Mouse (Mus musculus) midbrain, embryonic 12.5 days (tissue): ENCODE results near the gene Jarid2. TPM values are rescaled to one million over a fixed set of nuclear protein-coding genes. Genes with fewer than 3 reads are reported as not detected.

Experiments used
- ATAC-seq: fragments of 200-750 bp; cut with Nextera tagmentation; 2 replicates; pipeline ENCODE4 v1.8.0; 2017; ENCODE audit warnings: low read depth, moderate TSS enrichment, moderate library complexity; ENCODE audit not compliant: low FRiP score
- H3K27ac ChIP-seq: fragments of 300-500 bp; sonication (generic); replicated peaks from 2 replicates; pipeline ENCODE4 v1.5.1; 2016; ENCODE audit warnings: mild to moderate bottlenecking
- H3K27me3 ChIP-seq: fragments of 300-500 bp; sonication (generic); 2 replicates; pipeline ENCODE4 v1.6.1; 2016; ENCODE audit warnings: mild to moderate bottlenecking
- H3K36me3 ChIP-seq: fragments of 300-500 bp; sonication (generic); 2 replicates; pipeline ENCODE4 v1.6.1; 2016
- H3K4me1 ChIP-seq: fragments of 300-500 bp; sonication (generic); 2 replicates; pipeline ENCODE4 v1.6.1; 2016
- H3K4me2 ChIP-seq: fragments of 300-500 bp; sonication (generic); replicated peaks from 2 replicates; pipeline ENCODE4 v1.6.1; 2016; ENCODE audit warnings: mild to moderate bottlenecking, moderate library complexity
- H3K4me3 ChIP-seq: fragments of 300-500 bp; sonication (generic); 2 replicates; pipeline ENCODE4 v1.5.1; 2016; ENCODE audit warnings: mild to moderate bottlenecking
- H3K9ac ChIP-seq: fragments of 300-500 bp; sonication (generic); replicated peaks from 2 replicates; pipeline ENCODE4 v1.6.1; 2016; ENCODE audit warnings: mild to moderate bottlenecking, moderate library complexity
- H3K9me3 ChIP-seq: fragments of 300-500 bp; sonication (generic); 2 replicates; pipeline ENCODE4 v1.6.1; 2016; ENCODE audit warnings: mild to moderate bottlenecking
- WGBS: fragments of 180-500 bp; shearing (Covaris S2); methylation state at CpG from one replicate; pipeline ENCODE4 v1.1.7; 2016; 5-methylcytosine and 5-hydroxymethylcytosine counted together
- polyA plus RNA-seq: library from polyadenylated mRNA; unstranded; fragments of >200 nt; fragmentation: Nextera tagmentation; extraction: Ambion mirVana; gene quantifications from 2 replicates; pipeline ENCODE4 v1.2.1, GENCODE M21; 2016

The Jarid2 gene
- polyA plus RNA-seq, result 73.7 and 75.5 TPM in 2 replicates

DNA sequence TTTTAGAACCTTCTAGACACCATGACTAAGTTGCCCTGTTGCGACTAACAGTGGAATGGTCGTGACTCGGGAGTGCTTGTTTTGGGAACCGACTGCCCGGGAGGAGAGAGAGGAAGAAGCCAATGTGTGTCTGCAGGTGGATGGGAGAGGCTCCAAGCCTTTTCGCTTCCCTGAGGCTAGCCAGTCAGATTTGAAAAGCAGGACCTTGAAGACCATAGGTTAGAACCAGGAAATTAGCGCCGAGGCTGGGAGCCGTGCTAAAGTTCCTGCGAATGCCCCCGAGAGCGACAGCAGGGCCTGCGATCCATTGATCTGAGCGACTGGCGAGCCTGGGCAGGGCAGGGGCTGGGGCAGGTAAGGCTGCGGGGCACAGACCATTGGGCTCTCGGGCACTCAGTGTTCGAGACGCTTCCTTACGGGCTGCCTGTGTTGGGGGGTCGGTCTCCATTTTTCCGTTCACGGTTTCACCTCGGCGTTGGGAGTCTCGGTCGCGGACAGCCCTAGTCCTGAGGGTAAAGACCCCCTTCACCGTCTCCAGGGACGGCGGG is at the start of gene Jarid2:
Gene Jarid2 (plus strand): TSS at position 51 of the 548 bp plus-strand sequence.
- Histone ChIP-seq H3K27ac (peak within 1 kb of the TSS; percentile 94), H3K36me3 (no peaks in the 10 kb centered on the region), H3K4me3 (peak within 1 kb of the TSS; percentile 73), H3K27me3 (no peaks in the 10 kb centered on the region), H3K9me3 (no peaks in the 10 kb centered on the region), H3K9ac (peak within 1 kb of the TSS; percentile 87), H3K4me1 (peaks cover 21% of the 10 kb centered on the region), H3K4me2 (peak within 1 kb of the TSS; percentile 97)
- no peak for ATAC-seq
- 1% methylated on average over 31 of the region's 31 CpGs for WGBS

DNA sequence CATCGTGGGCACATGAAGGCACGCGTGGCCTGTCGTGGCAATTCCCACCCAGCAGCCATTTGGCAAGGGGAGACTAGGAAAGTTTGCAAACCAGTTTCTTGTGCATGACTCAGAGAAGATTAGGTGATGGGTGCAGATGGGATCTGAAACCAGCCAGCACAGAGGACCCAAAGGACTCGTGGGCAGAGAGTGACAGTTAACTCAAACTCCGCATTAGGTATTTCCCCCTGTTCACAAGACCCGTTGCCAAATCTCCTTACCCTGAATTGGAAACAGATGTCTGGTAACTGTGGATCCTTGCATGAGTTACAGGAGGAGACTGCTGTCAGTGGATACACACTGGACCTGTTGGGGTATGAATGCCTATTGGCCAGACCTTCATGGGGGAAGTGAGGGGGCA is 48.2 kb upstream of the Jarid2 start:
- Histone ChIP-seq H3K9ac (no peak overlapping the region), H3K27ac (no peak overlapping the region), H3K4me1 (no peaks in the 10 kb centered on the region), H3K4me3 (no peak overlapping the region), H3K4me2 (no peak overlapping the region), H3K27me3 (0 out of 2 replicates have a peak, but pooled peaks cover 3% of the 10 kb centered on the region), H3K9me3 (no peaks in the 10 kb centered on the region), H3K36me3 (no peaks in the 10 kb centered on the region)
- ATAC-seq, result no peak
- WGBS, result 88% methylated on average over 7 of the region's 7 CpGs

DNA sequence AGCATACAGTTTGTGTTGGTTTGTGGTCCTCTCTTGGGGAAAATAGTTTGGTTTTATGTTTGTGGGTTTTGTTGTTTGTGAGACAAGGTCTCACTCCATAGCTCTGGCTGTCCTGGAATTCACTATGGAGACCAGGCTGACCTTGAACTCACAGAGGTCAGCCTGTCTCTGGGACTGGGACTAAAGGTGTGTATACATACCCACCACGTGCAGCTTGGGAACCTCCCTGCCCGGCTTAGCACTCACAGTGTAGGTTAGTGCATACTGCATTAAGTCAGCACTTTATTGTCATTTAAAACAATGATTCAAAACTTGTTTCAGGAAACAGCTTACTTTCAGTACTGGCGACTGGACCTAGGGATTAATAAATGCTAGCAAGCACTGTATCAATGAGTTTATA is 41.1 kb upstream of the Jarid2 start:
- Histone ChIP-seq H3K27ac (no peak overlapping the region), H3K27me3 (no peaks in the 10 kb centered on the region), H3K4me1 (no peaks in the 10 kb centered on the region), H3K9me3 (no peaks in the 10 kb centered on the region), H3K4me3 (no peak overlapping the region), H3K36me3 (no peaks in the 10 kb centered on the region), H3K9ac (no peak overlapping the region), H3K4me2 (no peak overlapping the region)
- WGBS, result 54% methylated on average over 3 of the region's 3 CpGs
- ATAC-seq, result no peak

DNA sequence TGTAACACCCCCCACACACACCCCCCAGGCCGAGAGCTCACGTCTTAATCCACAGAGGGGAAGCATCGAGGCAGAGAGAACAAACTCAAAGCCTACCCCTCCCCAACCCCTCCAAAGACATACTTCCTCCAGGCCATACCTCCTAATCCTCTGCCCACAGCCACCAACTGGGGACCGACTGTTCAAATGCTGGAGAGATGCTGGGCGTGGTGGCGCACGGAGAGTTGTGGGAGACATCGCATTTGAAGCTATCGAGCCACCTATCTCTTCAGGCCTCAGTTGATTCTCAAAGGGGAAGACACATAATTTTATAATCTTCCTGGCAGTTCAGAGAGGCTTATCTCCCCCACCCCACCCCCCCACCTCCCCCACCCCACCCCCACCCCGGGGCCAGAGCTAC is 31.6 kb upstream of the Jarid2 start:
- Histone ChIP-seq H3K27ac (no peak overlapping the region), H3K4me3 (no peak overlapping the region), H3K9me3 (no peaks in the 10 kb centered on the region), H3K4me1 (no peaks in the 10 kb centered on the region), H3K36me3 (no peaks in the 10 kb centered on the region), H3K4me2 (no peak overlapping the region), H3K27me3 (no peaks in the 10 kb centered on the region), H3K9ac (no peak overlapping the region)
- WGBS, result 77% methylated on average over 10 of the region's 10 CpGs
- ATAC-seq, result no peak

DNA sequence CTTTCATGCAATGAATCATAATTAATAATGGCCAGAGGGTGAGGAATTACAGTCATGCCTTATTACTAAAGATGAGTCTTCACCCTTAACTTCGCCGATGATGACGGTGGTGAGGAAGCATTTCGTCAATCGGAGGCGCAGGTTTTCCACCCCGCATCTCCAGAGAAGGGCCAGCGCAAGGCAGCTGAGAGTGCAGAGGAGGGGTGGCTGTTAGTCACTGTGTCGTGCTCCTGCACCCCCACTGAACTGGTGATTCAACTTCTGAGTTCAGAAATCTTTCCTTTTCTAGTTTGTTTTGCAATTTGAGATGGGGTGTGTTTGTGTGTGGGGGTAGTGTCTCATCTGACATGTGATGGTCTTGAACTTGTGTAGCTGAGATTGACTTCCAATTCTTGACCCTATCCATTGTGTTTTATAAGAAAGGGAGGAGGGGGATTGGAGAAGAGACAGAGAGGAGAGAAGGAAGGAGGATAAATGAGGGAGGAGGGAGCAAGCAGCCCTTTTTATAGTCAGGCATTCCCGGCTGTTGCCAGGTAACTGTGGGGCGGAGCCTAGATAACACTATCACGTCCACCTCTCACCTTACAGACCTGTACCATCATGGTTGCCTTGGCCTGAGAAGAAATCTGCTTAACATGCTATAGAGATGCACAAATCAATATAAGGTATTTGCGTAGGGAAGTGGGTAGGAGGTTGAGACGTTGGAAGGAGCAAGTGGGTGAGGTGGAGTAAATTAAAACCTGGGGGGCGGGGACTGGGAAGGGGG is 25.1 kb upstream of the Jarid2 start:
- Histone ChIP-seq H3K4me2 (no peak overlapping the region), H3K27ac (no peak overlapping the region), H3K27me3 (no peaks in the 10 kb centered on the region; the same call in 1 of the 2 replicates), H3K9me3 (no peaks in the 10 kb centered on the region), H3K4me1 (peaks cover 22% of the 10 kb centered on the region; the same call in 1 of the 2 replicates), H3K36me3 (no peaks in the 10 kb centered on the region), H3K4me3 (no peak overlapping the region), H3K9ac (no peak overlapping the region)
- WGBS, result 86% methylated on average over 15 of the region's 15 CpGs
- no peak for ATAC-seq

DNA sequence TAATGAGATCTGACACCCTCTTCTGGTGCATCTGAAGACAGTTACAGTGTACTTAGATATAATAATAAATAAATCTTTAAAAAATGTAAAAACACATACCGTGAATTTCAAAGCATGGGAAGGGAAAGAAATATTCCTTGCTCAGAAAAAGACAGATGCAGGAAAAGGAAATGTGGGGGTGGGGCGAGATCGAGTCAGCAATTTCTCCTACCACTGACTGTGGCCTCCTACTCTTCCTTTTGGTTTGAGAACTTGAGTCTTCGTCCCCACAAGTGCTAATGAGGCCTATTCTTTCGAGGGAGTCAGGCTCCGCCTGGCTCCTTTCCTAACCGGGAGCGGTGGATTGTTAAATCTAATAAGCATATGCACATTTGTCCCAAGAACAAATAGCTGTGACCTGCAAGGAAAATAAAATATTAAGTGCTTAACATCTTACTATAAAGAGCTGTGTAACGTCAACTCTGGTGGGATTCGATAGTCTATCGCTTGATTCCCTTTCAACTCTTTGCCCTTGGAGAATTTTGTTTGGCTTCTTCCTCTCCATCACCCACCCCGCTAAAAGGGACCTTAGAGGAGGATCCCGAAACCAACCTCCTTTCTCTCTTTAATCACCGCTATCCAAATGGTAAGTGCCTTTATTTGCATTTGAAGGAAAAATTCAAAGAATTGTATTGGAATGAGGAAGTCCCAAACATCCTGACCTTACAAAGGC is 24.1 kb upstream of the Jarid2 start:
- Histone ChIP-seq H3K4me2 (no peak overlapping the region), H3K9ac (no peak overlapping the region), H3K4me3 (no peak overlapping the region), H3K27ac (no peak overlapping the region), H3K9me3 (no peaks in the 10 kb centered on the region), H3K36me3 (no peaks in the 10 kb centered on the region), H3K27me3 (no peaks in the 10 kb centered on the region; the same call in 1 of the 2 replicates), H3K4me1 (peaks cover 22% of the 10 kb centered on the region; the same call in 1 of the 2 replicates)
- no peak for ATAC-seq
- WGBS, result 38% methylated on average over 14 of the region's 14 CpGs

DNA sequence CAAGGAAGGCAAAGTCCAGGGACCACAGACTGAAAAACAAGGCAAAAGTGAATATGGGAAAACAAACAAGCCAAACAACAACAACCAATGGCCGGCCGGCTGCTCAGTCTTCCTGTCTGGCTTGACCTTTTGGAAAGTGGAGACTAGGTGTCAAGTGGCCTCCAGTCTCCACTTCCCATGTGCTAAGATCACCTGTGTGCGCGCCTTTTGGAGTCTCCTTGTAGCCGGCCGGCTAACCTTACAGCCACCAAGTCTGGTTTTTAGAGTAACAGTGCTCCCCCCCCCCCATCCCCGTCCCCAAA is 23.6 kb upstream of the Jarid2 start:
- no peak overlapping the region for H3K4me3 ChIP-seq
- H3K9ac ChIP-seq, result no peak overlapping the region
- no peaks in the 10 kb centered on the region for H3K36me3 ChIP-seq
- 44% methylated on average over 7 of the region's 7 CpGs for WGBS
- H3K9me3 ChIP-seq, result no peaks in the 10 kb centered on the region
- no peak overlapping the region for H3K27ac ChIP-seq
- no peak for ATAC-seq
- no peaks in the 10 kb centered on the region; the same call in 1 of the 2 replicates for H3K27me3 ChIP-seq
- H3K4me2 ChIP-seq, result no peak overlapping the region
- H3K4me1 ChIP-seq, result peaks cover 22% of the 10 kb centered on the region; the same call in 1 of the 2 replicates

DNA sequence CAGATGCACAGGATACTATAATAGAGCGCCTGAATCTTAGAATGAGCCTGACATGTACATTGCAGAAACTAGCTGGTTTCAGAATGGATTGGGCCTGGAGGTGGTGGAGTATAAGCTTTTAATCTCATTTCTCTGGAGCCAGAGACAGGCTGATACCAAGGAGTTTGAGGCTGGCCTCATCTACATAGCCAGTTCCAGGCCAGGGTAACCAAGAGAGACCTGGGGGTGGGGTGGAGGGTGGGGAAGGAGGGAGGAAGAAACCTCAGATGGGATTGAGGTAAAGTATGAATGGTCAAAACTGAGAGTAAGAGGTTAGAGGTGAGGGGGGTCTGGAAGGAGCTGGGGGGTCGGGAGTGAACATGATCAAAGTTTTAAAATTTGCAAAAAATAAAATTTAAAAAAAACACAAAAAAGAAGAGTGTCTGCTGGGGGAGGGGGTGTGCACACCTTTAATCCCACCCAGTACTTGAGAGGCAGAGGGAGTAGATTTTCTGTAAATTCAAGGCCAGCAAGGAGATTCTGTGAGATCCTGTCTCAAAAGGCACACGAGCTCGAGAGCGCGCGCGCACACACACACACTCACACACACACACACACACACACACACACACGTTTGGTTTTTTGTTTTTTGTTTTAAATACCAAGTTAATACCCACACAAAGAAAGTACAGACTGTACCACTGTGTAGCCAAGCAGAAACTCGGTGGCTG is 22.9 kb upstream of the Jarid2 start:
- Histone ChIP-seq H3K9me3 (no peaks in the 10 kb centered on the region), H3K36me3 (no peaks in the 10 kb centered on the region), H3K4me1 (peaks cover 22% of the 10 kb centered on the region; the same call in 1 of the 2 replicates), H3K27ac (no peak overlapping the region), H3K4me3 (no peak overlapping the region), H3K4me2 (no peak overlapping the region), H3K9ac (no peak overlapping the region), H3K27me3 (no peaks in the 10 kb centered on the region; the same call in 1 of the 2 replicates)
- WGBS, result 68% methylated on average over 10 of the region's 10 CpGs
- no peak for ATAC-seq

DNA sequence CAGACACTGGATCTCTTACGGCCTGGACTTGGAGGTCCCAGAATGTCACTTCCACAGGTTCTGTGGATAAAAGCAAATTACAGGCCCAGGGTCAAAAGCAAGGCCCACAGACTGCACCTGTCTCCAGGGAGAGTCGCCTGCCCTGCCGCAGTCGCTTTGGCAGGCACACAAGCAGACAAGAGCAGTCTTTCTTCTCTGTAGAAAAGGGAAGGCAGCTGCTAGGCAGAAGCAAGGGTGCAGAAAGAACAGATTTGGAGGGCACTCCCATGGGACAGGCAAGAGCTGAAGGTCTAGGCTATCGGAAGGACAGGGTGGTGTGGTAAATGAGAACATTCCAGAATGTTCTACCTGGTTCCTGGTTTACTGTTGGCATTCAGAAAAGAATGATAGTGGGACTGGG is 22.1 kb upstream of the Jarid2 start:
- Histone ChIP-seq H3K9me3 (no peaks in the 10 kb centered on the region), H3K27ac (no peak overlapping the region), H3K9ac (no peak overlapping the region), H3K36me3 (no peaks in the 10 kb centered on the region), H3K4me2 (no peak overlapping the region), H3K4me3 (no peak overlapping the region), H3K27me3 (no peaks in the 10 kb centered on the region; the same call in 1 of the 2 replicates), H3K4me1 (peaks cover 27% of the 10 kb centered on the region)
- no peak for ATAC-seq
- 65% methylated on average over 5 of the region's 5 CpGs for WGBS

DNA sequence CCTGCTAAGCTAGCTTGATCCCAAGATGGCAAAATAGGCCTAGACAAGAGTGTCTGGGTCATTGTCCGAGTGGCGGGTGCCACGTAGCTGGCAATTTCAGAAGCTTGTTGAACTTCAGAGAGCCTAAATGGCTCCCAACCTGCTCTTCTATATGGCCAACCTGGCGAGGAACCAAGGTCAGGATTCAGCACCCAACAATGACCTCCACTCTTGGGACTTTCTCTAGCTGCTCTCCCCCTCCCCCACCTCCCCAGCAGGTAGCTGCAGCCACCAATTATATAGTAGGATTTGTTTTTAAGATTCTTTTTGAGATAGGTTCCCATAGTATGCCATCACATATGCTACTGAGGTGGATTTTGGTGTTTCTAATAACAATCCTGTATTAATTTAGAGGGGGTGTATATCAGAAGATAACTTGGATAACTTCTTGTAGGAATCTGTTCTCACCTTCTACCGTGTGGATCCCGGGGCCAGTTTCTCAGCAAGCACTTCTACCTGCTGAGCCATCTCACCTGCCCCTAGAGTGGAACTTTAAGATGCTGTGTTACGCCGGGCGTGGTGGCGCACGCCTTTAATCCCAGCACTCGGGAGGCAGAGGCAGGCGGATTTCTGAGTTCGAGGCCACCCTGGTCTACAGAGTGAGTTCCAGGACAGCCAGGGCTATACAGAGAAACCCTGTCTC is 20.8 kb upstream of the Jarid2 start:
- no peaks in the 10 kb centered on the region; the same call in 1 of the 2 replicates for H3K27me3 ChIP-seq
- 92% methylated on average over 14 of the region's 14 CpGs for WGBS
- no peaks in the 10 kb centered on the region for H3K36me3 ChIP-seq
- ATAC-seq, result no peak
- H3K9me3 ChIP-seq, result no peaks in the 10 kb centered on the region
- H3K4me1 ChIP-seq, result peaks cover 28% of the 10 kb centered on the region
- no peak overlapping the region for H3K4me3 ChIP-seq
- H3K9ac ChIP-seq, result no peak overlapping the region
- no peak overlapping the region for H3K27ac ChIP-seq
- no peak overlapping the region for H3K4me2 ChIP-seq

DNA sequence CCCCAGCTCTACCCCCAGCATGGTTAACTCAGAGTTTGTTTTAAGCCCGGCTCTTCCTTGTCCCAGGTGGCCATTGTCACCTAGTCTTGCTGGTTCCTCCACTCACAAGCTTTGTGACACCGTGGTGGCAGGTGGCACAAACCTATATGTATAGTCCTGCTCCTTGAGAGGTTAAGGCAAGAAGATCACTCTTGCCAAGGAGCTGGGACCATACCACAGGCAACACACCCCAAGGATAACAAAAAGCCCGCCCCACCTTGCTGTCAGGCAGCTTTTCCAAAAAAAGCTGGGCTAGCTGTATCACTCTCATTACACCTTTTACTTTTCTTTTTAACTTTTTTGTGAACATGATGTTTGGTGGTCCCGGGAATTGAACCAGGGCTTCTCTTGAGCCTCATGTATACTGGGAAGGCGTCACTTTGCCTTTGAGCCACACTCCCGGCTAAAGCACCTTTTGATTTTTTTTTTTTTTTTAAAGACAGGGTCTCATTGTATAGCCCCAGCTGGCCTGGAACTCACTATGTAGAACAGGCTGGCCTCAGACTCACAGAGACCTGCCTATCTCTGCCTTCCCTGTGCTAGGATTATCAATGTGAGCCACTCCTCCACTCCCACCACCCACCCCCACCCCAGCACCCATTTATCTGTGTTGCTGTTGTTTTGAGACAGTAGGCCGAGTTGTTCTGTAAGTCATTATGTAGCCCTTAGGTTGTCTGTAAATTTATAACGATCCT is 19.4 kb upstream of the Jarid2 start:
- H3K9ac ChIP-seq, result no peak overlapping the region
- H3K4me2 ChIP-seq, result no peak overlapping the region
- peaks cover 28% of the 10 kb centered on the region for H3K4me1 ChIP-seq
- no peak overlapping the region for H3K27ac ChIP-seq
- H3K9me3 ChIP-seq, result no peaks in the 10 kb centered on the region
- WGBS, result 66% methylated on average over 8 of the region's 8 CpGs
- no peak for ATAC-seq
- no peaks in the 10 kb centered on the region for H3K36me3 ChIP-seq
- peaks cover 4% of the 10 kb centered on the region for H3K27me3 ChIP-seq
- H3K4me3 ChIP-seq, result no peak overlapping the region
